Mouse (Mus musculus) midbrain, embryonic 10.5 days (tissue): Measurements from ENCODE around the gene Lrrc8a. TPM values are rescaled to one million over a fixed set of nuclear protein-coding genes. Genes with fewer than 3 reads are reported as not detected.

Experiments used
- DNase-seq: peaks from one replicate; pipeline ENCODE4 v3.0.0-alpha.2; 2017; ENCODE audit warnings: low spot score
- H3K27ac ChIP-seq: fragments of 300-500 bp; sonication (generic); replicated peaks from 2 replicates; pipeline ENCODE4 v1.5.1; 2016; ENCODE audit warnings: mild to moderate bottlenecking
- H3K27me3 ChIP-seq: fragments of 300-500 bp; sonication (generic); 2 replicates; pipeline ENCODE4 v1.6.1; 2016; ENCODE audit warnings: low read depth, mild to moderate bottlenecking; ENCODE audit not compliant: poor library complexity, severe bottlenecking
- H3K36me3 ChIP-seq: fragments of 300-500 bp; sonication (generic); 2 replicates; pipeline ENCODE4 v1.6.1; 2016; ENCODE audit warnings: mild to moderate bottlenecking, moderate library complexity
- H3K4me1 ChIP-seq: fragments of 300-500 bp; sonication (generic); 2 replicates; pipeline ENCODE4 v1.6.1; 2016
- H3K4me3 ChIP-seq: fragments of 300-500 bp; sonication (generic); 2 replicates; pipeline ENCODE4 v1.5.1; 2016; ENCODE audit warnings: mild to moderate bottlenecking, moderate library complexity
- H3K9me3 ChIP-seq: fragments of 300-500 bp; sonication (generic); replicated peaks from 2 replicates; pipeline ENCODE4 v1.6.1; 2016; ENCODE audit warnings: mild to moderate bottlenecking
- WGBS: fragments of 180-500 bp; shearing (Covaris S2); methylation state at CpG from one replicate; pipeline ENCODE4 v1.1.7; 2016; 5-methylcytosine and 5-hydroxymethylcytosine counted together
- polyA plus RNA-seq: library from polyadenylated mRNA; unstranded; fragments of >200 nt; fragmentation: Nextera tagmentation; extraction: Ambion mirVana; gene quantifications from 2 replicates; pipeline ENCODE4 v1.2.1, GENCODE M21; 2016

Gene Lrrc8a
- polyA plus RNA-seq, 1 experiment from 2014 or later, result 40.8 TPM

DNA sequence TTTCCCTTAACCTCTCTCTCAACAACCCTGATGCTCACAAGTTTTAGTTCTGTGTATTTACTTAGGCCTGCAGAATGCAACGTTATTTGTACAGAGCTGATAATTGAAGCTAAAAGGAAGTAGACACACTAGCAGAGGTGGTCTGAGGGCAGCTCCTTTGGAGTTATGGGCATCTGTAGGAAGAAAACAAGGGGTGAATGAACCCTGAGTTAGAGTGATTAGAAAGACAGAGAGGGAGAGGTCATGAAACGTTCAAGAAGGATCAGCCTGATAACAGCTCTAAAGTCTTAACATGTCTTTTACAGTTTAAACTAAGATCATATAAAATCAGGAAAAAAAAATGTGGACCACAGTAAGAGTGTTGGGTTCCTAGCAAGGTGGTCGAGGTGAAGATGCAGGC lies 71.8 kb downstream of the Lrrc8a start:
- Histone ChIP-seq H3K27ac (no peak overlapping the region), H3K27me3 (no peaks in the 10 kb centered on the region), H3K36me3 (peaks cover 99% of the 10 kb centered on the region), H3K4me1 (no peaks in the 10 kb centered on the region), H3K9me3 (no peaks in the 10 kb centered on the region), H3K4me3 (no peak overlapping the region)
- WGBS, result 92% methylated on average over 3 of the region's 3 CpGs
- no peak for DNase-seq

- H3K4me1 ChIP-seq, result no peaks in the 10 kb centered on the region
- no peak overlapping the region for H3K4me3 ChIP-seq
- no peak for DNase-seq
- 93% methylated on average over 2 of the region's 2 CpGs for WGBS
- no peak overlapping the region for H3K27ac ChIP-seq
- no peaks in the 10 kb centered on the region for H3K27me3 ChIP-seq
- H3K36me3 ChIP-seq, result peaks cover 99% of the 10 kb centered on the region
- no peaks in the 10 kb centered on the region for H3K9me3 ChIP-seq
Observed at GRCm38 (mm10) chr2:30311481-30311880, 74.0 kb downstream of the Lrrc8a start.

Other genes starting within 250 kb of the Lrrc8a start
- gene Wdr34, start 188.8 kb upstream of the Lrrc8a start, polyA plus RNA-seq, result 26.6 and 30.5 TPM in 2 replicates
- gene Set, start 180.3 kb upstream of the Lrrc8a start, polyA plus RNA-seq, result 777 and 858 TPM in 2 replicates
- 12.1 and 13.5 TPM in 2 replicates for gene Pkn3, start 160.0 kb upstream of the Lrrc8a start, polyA plus RNA-seq
- gene Zdhhc12, start 144.1 kb upstream of the Lrrc8a start, polyA plus RNA-seq, result 36.8 and 41.9 TPM in 2 replicates
- 6.0 and 8.3 TPM in 2 replicates for gene Zer1, start 113.1 kb upstream of the Lrrc8a start, polyA plus RNA-seq
- gene Tbc1d13, start 104.0 kb upstream of the Lrrc8a start, polyA plus RNA-seq, result 6.0 and 6.3 TPM in 2 replicates
- 16.9 and 18.6 TPM in 2 replicates for gene Endog, start 66.2 kb upstream of the Lrrc8a start, polyA plus RNA-seq
- 88.5 and 89.0 TPM in 2 replicates for gene Spout1, start 59.3 kb upstream of the Lrrc8a start, polyA plus RNA-seq
- gene Kyat1, start 31.9 kb upstream of the Lrrc8a start, polyA plus RNA-seq, result 8.3 and 10.6 TPM in 2 replicates
- gene Gm28035, start 2.9 kb downstream of the Lrrc8a start, polyA plus RNA-seq, result 0.10 TPM in 2 replicates
- 2.7 and 4.7 TPM in 2 replicates for gene Phyhd1, start 28.5 kb downstream of the Lrrc8a start, polyA plus RNA-seq
- gene Gm28038, start 43.3 kb downstream of the Lrrc8a start, polyA plus RNA-seq, result not detected in 2 replicates
- gene Dolk, start 48.6 kb downstream of the Lrrc8a start, polyA plus RNA-seq, result 27.3 and 29.4 TPM in 2 replicates
- 55.4 and 57.7 TPM in 2 replicates for gene Nup188, start 48.7 kb downstream of the Lrrc8a start, polyA plus RNA-seq
- gene Sh3glb2, start 121.6 kb downstream of the Lrrc8a start, polyA plus RNA-seq, result 70.7 and 84.7 TPM in 2 replicates
- gene Miga2, start 126.5 kb downstream of the Lrrc8a start, polyA plus RNA-seq, result 27.8 and 29.6 TPM in 2 replicates
- 53.2 and 62.7 TPM in 2 replicates for gene Dolpp1, start 154.5 kb downstream of the Lrrc8a start, polyA plus RNA-seq
- gene Crat, start 178.1 kb downstream of the Lrrc8a start, polyA plus RNA-seq, result 22.5 and 23.7 TPM in 2 replicates
- 151 and 152 TPM in 2 replicates for gene Ptpa, start 178.3 kb downstream of the Lrrc8a start, polyA plus RNA-seq
- 2.0 and 2.3 TPM in 2 replicates for gene Ier5l, start 236.5 kb downstream of the Lrrc8a start, polyA plus RNA-seq